Mouse (Mus musculus) lung, embryonic 15.5 days (tissue): ENCODE data around the gene Rgs9. TPM values are rescaled to one million over a fixed set of nuclear protein-coding genes. Genes with fewer than 3 reads are reported as not detected.

Source experiments
- ATAC-seq: fragments of 200-750 bp; cut with Nextera tagmentation; 2 replicates; pipeline ENCODE4 v1.8.0; 2017; ENCODE audit warnings: moderate number of reproducible peaks, borderline replicate concordance; ENCODE audit not compliant: low FRiP score, low TSS enrichment; ENCODE audit errors: extremely low read depth
- H3K27ac ChIP-seq: fragments of 300-500 bp; sonication (generic); 2 replicates; pipeline ENCODE4 v1.5.1; 2015; ENCODE audit warnings: moderate library complexity, mild to moderate bottlenecking, inconsistent platforms
- H3K27me3 ChIP-seq: fragments of 300-500 bp; sonication (generic); 2 replicates; pipeline ENCODE4 v1.6.1; 2015; ENCODE audit warnings: inconsistent platforms
- H3K36me3 ChIP-seq: fragments of 300-500 bp; sonication (generic); 2 replicates; pipeline ENCODE4 v1.6.1; 2015; ENCODE audit warnings: inconsistent platforms
- H3K4me1 ChIP-seq: fragments of 300-500 bp; sonication (generic); 2 replicates; pipeline ENCODE4 v1.6.1; 2015; ENCODE audit warnings: inconsistent platforms
- H3K4me2 ChIP-seq: fragments of 300-500 bp; sonication (generic); 2 replicates; pipeline ENCODE4 v1.6.1; 2015; ENCODE audit warnings: inconsistent platforms, mild to moderate bottlenecking, moderate library complexity
- H3K4me3 ChIP-seq: fragments of 300-500 bp; sonication (generic); 2 replicates; pipeline ENCODE4 v1.5.1; 2015; ENCODE audit warnings: mild to moderate bottlenecking, inconsistent platforms
- H3K9ac ChIP-seq: fragments of 300-500 bp; sonication (generic); 2 replicates; pipeline ENCODE4 v1.6.1; 2015; ENCODE audit warnings: inconsistent platforms
- H3K9me3 ChIP-seq: fragments of 300-500 bp; sonication (generic); 2 replicates; pipeline ENCODE4 v1.6.1; 2016; ENCODE audit warnings: inconsistent platforms
- WGBS: fragments of 180-500 bp; shearing (Covaris S2); methylation state at CpG from one replicate; pipeline ENCODE4 v1.1.7; 2015; 5-methylcytosine and 5-hydroxymethylcytosine counted together
- polyA plus RNA-seq: library from polyadenylated mRNA; unstranded; fragments of >200 nt; fragmentation: Nextera tagmentation; extraction: Ambion mirVana; gene quantifications from 2 replicates; pipeline ENCODE4 v1.2.1, GENCODE M21; 2015

The Rgs9 gene
- polyA plus RNA-seq, 1 experiment from 2014 or later: 1.7 TPM

DNA sequence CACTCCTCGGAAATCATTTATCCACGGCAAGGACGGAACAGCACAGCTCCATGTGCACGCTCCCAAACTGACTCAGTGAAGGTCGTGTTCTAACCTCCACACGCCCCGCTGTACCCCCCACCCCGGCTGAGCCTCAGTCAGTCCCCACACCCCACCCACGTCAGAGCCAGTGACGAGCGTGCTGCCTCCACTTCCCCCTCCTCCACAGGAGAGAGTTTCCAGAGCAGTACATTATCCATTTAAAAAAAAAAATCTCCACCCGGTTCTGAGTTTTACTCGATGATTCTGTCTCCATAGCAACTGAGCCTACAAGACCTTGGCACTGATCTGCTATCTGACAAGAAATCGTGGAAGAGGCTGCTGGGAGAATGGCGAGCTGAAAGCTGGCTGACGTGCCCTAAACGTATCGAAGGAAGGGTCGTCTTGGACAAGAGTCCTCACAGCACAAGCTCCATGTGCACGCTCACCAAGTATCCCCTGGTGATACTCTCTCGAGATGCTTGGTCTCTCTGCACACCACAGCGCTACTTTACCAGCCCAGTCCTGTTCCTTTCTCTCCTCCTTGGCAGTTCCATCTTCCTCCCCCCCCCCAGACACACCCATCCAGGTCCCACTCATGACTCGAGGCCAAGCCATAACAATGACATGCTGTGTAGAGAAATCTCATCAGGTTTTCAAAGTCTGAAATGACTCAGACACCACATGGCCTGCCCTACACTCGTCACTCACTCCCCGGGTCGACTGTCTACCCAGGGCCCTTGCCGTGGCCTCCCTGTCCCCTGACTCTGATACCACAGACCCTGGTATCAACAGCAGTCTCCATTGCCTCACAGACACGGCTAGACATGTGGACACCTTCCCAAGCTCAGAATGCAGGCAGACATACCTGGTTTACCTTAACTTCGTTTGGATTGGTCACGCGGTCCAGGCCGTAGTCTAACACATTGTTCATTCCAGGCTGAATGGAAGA, 38.7 kb downstream of the Rgs9 start:
- 79% methylated on average over 32 of the region's 32 CpGs for WGBS
- no peaks in the 10 kb centered on the region for H3K4me1 ChIP-seq
- no peak for ATAC-seq
- no peaks in the 10 kb centered on the region for H3K27me3 ChIP-seq
- H3K4me2 ChIP-seq: no peak overlapping the region
- no peaks in the 10 kb centered on the region for H3K9me3 ChIP-seq
- H3K9ac ChIP-seq: no peak overlapping the region
- no peak overlapping the region for H3K4me3 ChIP-seq
- H3K36me3 ChIP-seq: no peaks in the 10 kb centered on the region
- H3K27ac ChIP-seq: no peak overlapping the region

DNA sequence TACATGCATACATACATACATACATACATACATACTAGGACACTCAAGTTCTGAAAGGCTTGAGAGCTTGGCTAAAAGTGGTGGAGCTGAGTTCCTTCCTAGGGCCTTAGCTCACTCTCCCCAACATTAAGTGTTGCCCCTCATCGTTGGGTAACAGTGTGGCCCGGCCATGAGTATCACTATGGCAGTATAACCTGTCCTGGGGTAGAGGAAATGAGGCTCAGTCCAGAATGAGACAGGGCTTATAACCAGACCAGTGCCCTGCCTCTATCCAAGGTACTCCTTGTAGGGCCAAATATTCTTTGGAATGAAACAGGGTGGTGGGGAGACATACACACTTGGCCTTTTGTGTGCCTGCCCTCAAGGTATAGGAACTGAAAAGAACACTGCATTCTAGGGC, 40.1 kb downstream of the Rgs9 start:
- Histone ChIP-seq H3K4me3 (no peak overlapping the region), H3K9ac (no peak overlapping the region), H3K27ac (no peak overlapping the region), H3K36me3 (no peaks in the 10 kb centered on the region), H3K27me3 (no peaks in the 10 kb centered on the region), H3K4me2 (no peak overlapping the region), H3K9me3 (no peaks in the 10 kb centered on the region), H3K4me1 (no peaks in the 10 kb centered on the region)
- no peak for ATAC-seq
- 86% methylated on average over 2 of the region's 2 CpGs for WGBS

DNA sequence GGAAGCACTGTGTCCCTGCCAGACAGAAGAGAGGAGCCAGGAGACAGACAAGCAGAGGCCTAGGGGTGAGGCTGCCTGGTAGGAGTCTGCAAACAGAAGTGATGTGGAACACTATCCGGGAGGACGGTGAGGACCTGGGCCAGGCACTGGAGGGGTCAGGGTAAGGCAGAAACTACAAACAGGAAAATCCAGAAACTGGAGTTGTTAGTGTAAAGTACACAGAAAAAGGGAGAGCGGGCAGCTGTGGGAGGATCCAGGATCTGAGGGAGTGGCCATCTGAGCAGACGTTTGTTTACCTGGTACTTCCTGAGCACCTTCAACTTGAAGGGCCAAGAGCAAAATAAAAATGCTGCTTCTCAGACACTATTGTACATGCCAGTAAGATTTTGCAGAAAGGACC, 42.9 kb downstream of the Rgs9 start:
- Histone ChIP-seq H3K4me2 (no peak overlapping the region), H3K27me3 (no peaks in the 10 kb centered on the region), H3K9ac (no peak overlapping the region), H3K4me3 (no peak overlapping the region), H3K9me3 (no peaks in the 10 kb centered on the region), H3K27ac (no peak overlapping the region), H3K4me1 (no peaks in the 10 kb centered on the region), H3K36me3 (no peaks in the 10 kb centered on the region)
- WGBS: 27% methylated on average over 4 of the region's 4 CpGs
- no peak for ATAC-seq

- no peak for ATAC-seq
- no peak overlapping the region for H3K4me2 ChIP-seq
- no peaks in the 10 kb centered on the region for H3K27me3 ChIP-seq
- H3K4me1 ChIP-seq: no peaks in the 10 kb centered on the region
- WGBS: 48% methylated on average over 5 of the region's 5 CpGs
- no peaks in the 10 kb centered on the region for H3K36me3 ChIP-seq
- no peak overlapping the region for H3K9ac ChIP-seq
- H3K27ac ChIP-seq: no peak overlapping the region
- H3K9me3 ChIP-seq: no peaks in the 10 kb centered on the region
- no peak overlapping the region for H3K4me3 ChIP-seq
Measured at GRCm38 (mm10) chr11:109252483-109252882, 45.4 kb downstream of the Rgs9 start.

- no peak overlapping the region for H3K27ac ChIP-seq
- no peak overlapping the region for H3K4me3 ChIP-seq
- no peak overlapping the region for H3K9ac ChIP-seq
- H3K4me1 ChIP-seq: peaks cover 3% of the 10 kb centered on the region; the same call in 1 of the 2 replicates
- no peak overlapping the region for H3K4me2 ChIP-seq
- ATAC-seq: no peak
- 84% methylated on average over 4 of the region's 4 CpGs for WGBS
- H3K9me3 ChIP-seq: no peaks in the 10 kb centered on the region
- no peaks in the 10 kb centered on the region for H3K27me3 ChIP-seq
- no peaks in the 10 kb centered on the region for H3K36me3 ChIP-seq
Measured at GRCm38 (mm10) chr11:109250566-109250965, 47.4 kb downstream of the Rgs9 start.

- 31% methylated on average over 3 of the region's 3 CpGs for WGBS
- Histone ChIP-seq H3K27me3 (no peaks in the 10 kb centered on the region), H3K9ac (no peak overlapping the region), H3K4me2 (no peak overlapping the region), H3K9me3 (no peaks in the 10 kb centered on the region), H3K27ac (no peak overlapping the region), H3K4me3 (no peak overlapping the region), H3K36me3 (no peaks in the 10 kb centered on the region), H3K4me1 (peaks cover 3% of the 10 kb centered on the region; the same call in 1 of the 2 replicates)
- ATAC-seq: no peak
Measured at GRCm38 (mm10) chr11:109246920-109247319, 51.0 kb downstream of the Rgs9 start.

DNA sequence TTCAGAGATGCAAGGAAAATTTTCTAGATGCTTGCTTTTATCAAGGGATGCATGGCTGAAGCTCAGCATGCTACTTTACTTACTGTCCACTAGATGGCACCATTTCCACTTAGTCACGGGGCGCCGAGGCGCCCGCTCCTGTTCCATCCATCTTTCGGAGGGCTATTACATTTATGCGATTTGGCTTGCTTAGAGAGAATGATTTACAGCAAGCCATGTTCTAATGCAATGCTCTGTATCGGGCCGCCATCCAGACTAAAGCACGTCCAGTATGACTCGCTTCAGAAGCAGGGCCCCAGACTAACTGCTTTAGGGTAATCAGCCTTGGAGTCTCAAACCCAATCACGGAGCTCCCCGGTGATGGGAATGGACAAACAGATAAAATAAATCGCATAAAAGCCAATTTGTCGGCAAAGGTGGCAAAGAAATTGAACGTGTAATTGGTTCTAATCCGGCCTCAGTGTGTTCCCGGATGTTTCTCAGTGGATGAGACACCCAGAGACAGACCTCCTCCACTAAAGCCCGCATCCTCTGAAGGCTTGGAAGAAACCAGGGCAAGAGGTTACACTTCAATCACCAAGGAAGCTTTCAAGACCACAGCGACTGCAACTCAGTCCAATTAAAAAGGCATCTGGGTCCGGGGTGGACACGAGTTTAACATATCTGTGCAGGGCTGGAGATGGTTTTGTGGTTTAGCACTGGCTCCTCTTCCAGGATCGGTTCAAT, 53.1 kb downstream of the Rgs9 start:
- Histone ChIP-seq H3K9ac (no peak overlapping the region), H3K9me3 (no peaks in the 10 kb centered on the region), H3K27me3 (no peaks in the 10 kb centered on the region), H3K4me2 (peak overlapping the region; percentile 40; the same call in 1 of the 2 replicates), H3K4me1 (peaks cover 3% of the 10 kb centered on the region; the same call in 1 of the 2 replicates), H3K27ac (no peak overlapping the region), H3K4me3 (no peak overlapping the region), H3K36me3 (no peaks in the 10 kb centered on the region)
- WGBS: 24% methylated on average over 23 of the region's 23 CpGs
- ATAC-seq: peak; percentile 77

- H3K36me3 ChIP-seq: no peaks in the 10 kb centered on the region
- 44% methylated on average over 4 of the region's 4 CpGs for WGBS
- no peak for ATAC-seq
Measured at GRCm38 (mm10) chr11:109240126-109240525, 57.8 kb downstream of the Rgs9 start.

GRCm38 (mm10) chr11:109238671-109239070, 59.3 kb downstream of the Rgs9 start:
- Histone ChIP-seq H3K4me3 (no peak overlapping the region), H3K4me2 (no peak overlapping the region), H3K27ac (no peak overlapping the region), H3K9me3 (no peaks in the 10 kb centered on the region), H3K36me3 (no peaks in the 10 kb centered on the region), H3K9ac (no peak overlapping the region), H3K4me1 (no peaks in the 10 kb centered on the region), H3K27me3 (no peaks in the 10 kb centered on the region)
- no peak for ATAC-seq
- WGBS: 88% methylated on average over 6 of the region's 6 CpGs

More at GRCm38 (mm10) chr11:109240126-109240525, 57.8 kb downstream of the Rgs9 start:
- Histone ChIP-seq H3K27me3 (no peaks in the 10 kb centered on the region), H3K9ac (no peak overlapping the region), H3K4me2 (no peak overlapping the region), H3K9me3 (no peaks in the 10 kb centered on the region), H3K4me1 (no peaks in the 10 kb centered on the region), H3K27ac (no peak overlapping the region), H3K4me3 (no peak overlapping the region)

- Histone ChIP-seq H3K27me3 (no peaks in the 10 kb centered on the region), H3K4me3 (no peak overlapping the region), H3K9me3 (no peaks in the 10 kb centered on the region), H3K27ac (no peak overlapping the region), H3K4me2 (no peak overlapping the region), H3K4me1 (no peaks in the 10 kb centered on the region), H3K9ac (no peak overlapping the region), H3K36me3 (no peaks in the 10 kb centered on the region)
- WGBS: 62% methylated on average over 8 of the region's 8 CpGs
- ATAC-seq: no peak
Measured at GRCm38 (mm10) chr11:109237796-109238195, 60.1 kb downstream of the Rgs9 start.

GRCm38 (mm10) chr11:109233627-109234026, 64.3 kb downstream of the Rgs9 start:
- Histone ChIP-seq H3K9ac (no peak overlapping the region), H3K9me3 (no peaks in the 10 kb centered on the region), H3K4me3 (no peak overlapping the region), H3K27me3 (no peaks in the 10 kb centered on the region), H3K4me2 (no peak overlapping the region), H3K4me1 (no peaks in the 10 kb centered on the region), H3K27ac (no peak overlapping the region), H3K36me3 (no peaks in the 10 kb centered on the region)
- 74% methylated on average over 3 of the region's 3 CpGs for WGBS
- ATAC-seq: no peak

- Histone ChIP-seq H3K4me3 (no peak overlapping the region), H3K27me3 (no peaks in the 10 kb centered on the region), H3K4me2 (no peak overlapping the region), H3K27ac (no peak overlapping the region), H3K9me3 (no peaks in the 10 kb centered on the region), H3K36me3 (no peaks in the 10 kb centered on the region), H3K9ac (no peak overlapping the region), H3K4me1 (no peaks in the 10 kb centered on the region)
- ATAC-seq: no peak
- 64% methylated on average over 6 of the region's 6 CpGs for WGBS
Measured at GRCm38 (mm10) chr11:109232811-109233210, 65.1 kb downstream of the Rgs9 start.
